Mouse (Mus musculus): Measurements from ENCODE around the gene Mptx1. TPM values are rescaled to one million over a fixed set of nuclear protein-coding genes. Genes with fewer than 3 reads are reported as not detected.
"Not testable (repeated sequence)": the region's sequence is repeated elsewhere in the genome, so short reads cannot be mapped to it uniquely, and the experiment has no call there.

Gene Mptx1
- polyA plus RNA-seq (2015; fragmentation: Nextera tagmentation; extraction: Ambion mirVana), result not detected in 2 replicates

DNA sequence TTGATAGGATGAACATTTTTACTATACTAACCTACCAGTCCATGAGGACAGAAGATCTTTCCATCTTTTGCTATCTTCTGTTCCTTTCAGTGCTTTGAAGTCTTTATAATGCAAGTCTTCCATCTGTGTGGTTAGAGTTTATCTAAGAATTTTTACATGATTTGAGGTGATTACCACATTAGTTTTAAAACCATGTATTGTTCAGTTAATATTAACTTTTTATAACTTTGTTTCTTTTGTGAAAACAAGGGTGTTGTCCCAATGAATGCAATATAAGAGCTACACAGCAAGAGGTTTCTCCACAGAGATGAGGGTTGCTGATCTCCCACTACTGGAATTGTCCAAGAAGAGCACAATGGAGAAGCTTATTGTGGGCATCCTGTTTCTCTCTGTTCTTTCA lies at the start of gene Mptx1:
Gene Mptx1 (plus strand): TSS at position 301 of the 400 bp plus-strand sequence.
- Histone ChIP-seq H3K9ac (no peak within 1 kb of the TSS), H3K4me3 (no peak within 1 kb of the TSS), H3K27ac (no peak within 1 kb of the TSS), H3K4me1 (no peaks in the 10 kb centered on the region), H3K27me3 (no peaks in the 10 kb centered on the region), H3K4me2 (replicated peaks) (no peak within 1 kb of the TSS), H3K9me3 (no peaks in the 10 kb centered on the region), H3K36me3 (no peaks in the 10 kb centered on the region)
- ATAC-seq (ENCODE audit: low FRiP score, low read depth), result no peak

DNA sequence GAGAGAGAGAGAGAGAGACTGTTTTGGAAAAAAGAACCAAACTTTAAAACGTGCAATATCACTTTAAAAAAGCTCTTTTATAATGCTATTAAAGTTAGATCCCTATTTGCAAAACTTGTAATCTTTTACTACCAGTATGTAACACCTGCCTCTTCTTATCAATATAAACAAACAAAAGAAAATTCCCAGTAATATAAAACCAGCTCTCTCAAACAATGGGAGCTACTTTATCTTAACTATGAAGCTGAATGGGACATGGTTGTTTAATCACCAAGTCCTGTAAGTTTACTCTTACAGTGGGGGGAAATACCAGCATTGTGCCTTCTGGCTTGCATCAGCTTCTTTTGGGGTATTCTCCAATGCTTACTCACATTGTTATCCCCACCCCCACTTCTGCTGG lies 27.2 kb upstream of the Mptx1 start:
- no peak for ATAC-seq (ENCODE audit: low FRiP score, low read depth)
- no peaks in the 10 kb centered on the region for H3K36me3 ChIP-seq
- WGBS, result 29% methylated on average over 1 of the region's 1 CpGs
- H3K9ac ChIP-seq, result no peak overlapping the region
- no peaks in the 10 kb centered on the region for H3K4me1 ChIP-seq
- H3K27ac ChIP-seq, result no peak overlapping the region
- H3K4me2 ChIP-seq (replicated peaks), result no peak overlapping the region
- H3K4me3 ChIP-seq, result no peak overlapping the region
- no peaks in the 10 kb centered on the region for H3K27me3 ChIP-seq
- no peaks in the 10 kb centered on the region for H3K9me3 ChIP-seq

DNA sequence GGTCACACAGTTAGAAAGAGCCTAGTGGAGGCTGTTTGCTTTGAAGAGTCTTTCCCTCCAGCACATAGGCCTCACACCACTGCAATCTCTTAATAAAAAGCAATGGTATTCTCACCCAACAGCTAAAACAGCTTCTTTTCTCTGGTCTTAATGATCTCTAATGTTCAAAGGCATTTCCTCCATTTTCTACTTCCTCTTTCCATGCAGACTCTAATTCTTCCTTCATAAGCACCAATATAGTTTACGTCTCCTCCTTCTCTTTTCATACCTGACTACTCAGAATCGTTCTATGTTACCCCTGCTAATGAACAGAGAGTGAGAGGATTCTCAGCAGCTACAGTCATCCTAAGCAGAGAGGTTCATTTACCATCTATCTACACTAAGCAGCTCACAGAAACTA lies 13.0 kb upstream of the Mptx1 start:
- H3K4me1 ChIP-seq, result no peaks in the 10 kb centered on the region
- no peaks in the 10 kb centered on the region for H3K9me3 ChIP-seq
- no peak overlapping the region for H3K4me2 ChIP-seq (replicated peaks)
- no peak overlapping the region for H3K9ac ChIP-seq
- H3K36me3 ChIP-seq, result no peaks in the 10 kb centered on the region
- no peak for ATAC-seq (ENCODE audit: low FRiP score, low read depth)
- no peaks in the 10 kb centered on the region for H3K27me3 ChIP-seq
- 74% methylated on average over 2 of the region's 2 CpGs for WGBS
- H3K4me3 ChIP-seq, result no peak overlapping the region
- no peak overlapping the region for H3K27ac ChIP-seq

DNA sequence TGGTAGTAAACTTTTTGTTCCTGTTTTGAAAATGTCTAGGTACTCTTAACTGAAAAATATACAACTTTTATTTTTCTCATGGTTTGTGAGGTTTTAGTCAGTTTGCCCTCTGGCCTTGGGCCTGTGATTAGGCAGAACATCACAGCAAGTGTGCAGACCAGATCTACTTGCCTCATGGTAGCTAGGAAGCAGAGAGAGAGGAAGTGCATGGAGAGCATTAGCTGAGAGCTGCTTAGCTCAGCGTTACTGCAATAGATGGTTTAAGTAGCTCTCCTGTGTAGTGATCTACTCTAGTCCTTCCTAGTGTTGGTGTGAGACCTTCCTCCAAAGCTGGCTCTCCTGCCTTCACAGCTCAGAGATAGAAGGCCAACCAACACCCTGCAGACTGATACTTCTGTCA lies 23.3 kb downstream of the Mptx1 start:
- not testable (repeated sequence) for H3K4me2 ChIP-seq (replicated peaks); H3K4me1 ChIP-seq; H3K9me3 ChIP-seq; H3K36me3 ChIP-seq; H3K4me3 ChIP-seq; H3K27me3 ChIP-seq; H3K27ac ChIP-seq; H3K9ac ChIP-seq; ATAC-seq (ENCODE audit: low FRiP score, low read depth)
- 78% methylated on average over 1 of the region's 1 CpGs for WGBS

DNA sequence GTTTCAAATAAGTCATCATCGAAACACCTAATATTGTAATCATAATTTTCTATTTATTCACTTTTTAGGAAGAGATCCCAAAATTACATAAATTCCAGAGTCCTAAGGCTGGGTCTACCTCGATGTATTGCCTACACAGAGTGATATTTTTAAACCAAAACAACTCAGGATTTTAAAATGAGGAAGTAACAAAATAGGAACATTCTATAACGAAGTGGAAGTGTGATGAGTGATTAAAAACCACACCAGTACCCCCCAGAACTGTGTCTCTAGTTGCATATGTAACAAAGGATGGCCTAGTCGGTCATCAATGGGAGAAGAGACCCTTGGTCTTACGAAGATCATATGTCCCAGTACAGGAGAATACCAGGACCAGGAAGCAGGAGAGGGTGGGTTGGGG lies 24.3 kb downstream of the Mptx1 start:
- WGBS, result 72% methylated on average over 5 of the region's 5 CpGs
- H3K27me3 ChIP-seq, result no peaks in the 10 kb centered on the region
- no peak for ATAC-seq (ENCODE audit: low FRiP score, low read depth)
- no peak overlapping the region for H3K27ac ChIP-seq
- H3K36me3 ChIP-seq, result no peaks in the 10 kb centered on the region
- H3K4me2 ChIP-seq (replicated peaks), result no peak overlapping the region
- no peaks in the 10 kb centered on the region for H3K4me1 ChIP-seq
- H3K9ac ChIP-seq, result no peak overlapping the region
- no peak overlapping the region for H3K4me3 ChIP-seq
- no peaks in the 10 kb centered on the region for H3K9me3 ChIP-seq

DNA sequence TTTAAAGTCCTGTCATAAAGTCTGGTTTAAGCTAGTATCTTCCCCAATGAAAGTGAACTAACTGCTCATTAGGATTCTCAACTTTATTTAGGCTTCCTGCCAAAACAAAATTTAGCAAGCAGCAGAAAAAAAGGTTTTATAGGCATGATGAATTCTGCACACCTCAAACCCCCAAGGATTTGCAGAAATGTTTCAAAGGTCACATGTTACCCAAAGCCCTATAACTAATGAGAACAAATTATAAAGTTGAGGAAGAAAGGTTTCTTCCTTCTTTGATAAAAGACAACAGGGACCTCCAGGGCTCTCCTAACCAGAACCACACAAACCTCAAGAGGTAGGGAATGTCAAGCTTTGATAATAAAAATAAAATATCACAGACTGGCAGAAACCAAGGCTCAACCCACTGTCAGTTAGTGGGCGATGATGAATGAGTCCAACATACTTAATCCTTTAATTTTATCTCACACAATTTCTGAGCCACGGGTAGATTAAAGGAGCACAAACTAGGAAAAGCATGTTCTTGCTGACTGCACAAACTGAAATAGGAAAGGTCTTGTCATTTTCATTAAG lies 34.6 kb downstream of the Mptx1 start, which contains the start of gene Olfr417:
Gene Olfr417 (plus strand): TSS at position 241 of the 570 bp plus-strand sequence.
- Histone ChIP-seq H3K9me3 (no peaks in the 10 kb centered on the region), H3K4me1 (no peaks in the 10 kb centered on the region), H3K36me3 (no peaks in the 10 kb centered on the region), H3K4me3 (no peak within 1 kb of the TSS), H3K27ac (no peak within 1 kb of the TSS), H3K27me3 (no peaks in the 10 kb centered on the region), H3K4me2 (replicated peaks) (no peak within 1 kb of the TSS), H3K9ac (no peak within 1 kb of the TSS)
- no peak for ATAC-seq (ENCODE audit: low FRiP score, low read depth)
- WGBS, result 63% methylated on average over 2 of the region's 2 CpGs

DNA sequence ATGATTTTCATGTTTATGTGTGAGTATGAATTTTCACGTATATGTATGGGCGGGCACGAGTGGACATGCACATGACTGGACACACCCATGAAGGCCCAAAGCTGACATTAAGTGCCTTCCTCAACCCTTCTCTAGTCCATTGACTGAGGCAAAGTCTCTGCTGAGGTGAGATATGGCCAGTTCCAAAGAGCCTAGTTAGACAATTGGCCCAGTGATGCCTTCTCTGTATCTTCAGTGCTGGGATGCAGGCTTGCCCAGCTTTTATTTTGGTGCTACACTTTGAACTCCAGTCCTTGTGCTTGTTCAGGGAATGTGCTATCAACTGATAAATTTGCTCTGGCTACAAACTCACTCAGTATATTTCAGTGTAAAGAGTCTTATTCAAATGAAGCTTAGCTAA lies 43.5 kb downstream of the Mptx1 start:
- no peak for ATAC-seq (ENCODE audit: low FRiP score, low read depth)
- no peaks in the 10 kb centered on the region for H3K4me1 ChIP-seq
- H3K4me2 ChIP-seq (replicated peaks), result no peak overlapping the region
- no peaks in the 10 kb centered on the region for H3K27me3 ChIP-seq
- 83% methylated on average over 3 of the region's 3 CpGs for WGBS
- no peak overlapping the region for H3K4me3 ChIP-seq
- no peak overlapping the region for H3K9ac ChIP-seq
- no peaks in the 10 kb centered on the region for H3K9me3 ChIP-seq
- no peak overlapping the region for H3K27ac ChIP-seq
- H3K36me3 ChIP-seq, result no peaks in the 10 kb centered on the region

Other genes starting within 250 kb of the Mptx1 start
- not detected in 2 replicates for gene Olfr429, start 246.2 kb upstream of the Mptx1 start, polyA plus RNA-seq (2015; fragmentation: Nextera tagmentation; extraction: Ambion mirVana)
- not detected in 2 replicates for gene Olfr427, start 233.6 kb upstream of the Mptx1 start, polyA plus RNA-seq (2015; fragmentation: Nextera tagmentation; extraction: Ambion mirVana)
- gene Olfr231, start 209.4 kb upstream of the Mptx1 start, polyA plus RNA-seq (2015; fragmentation: Nextera tagmentation; extraction: Ambion mirVana), result not detected in 2 replicates
- not detected in 2 replicates for gene Olfr424, start 199.0 kb upstream of the Mptx1 start, polyA plus RNA-seq (2015; fragmentation: Nextera tagmentation; extraction: Ambion mirVana)
- gene Olfr420, start 174.9 kb upstream of the Mptx1 start, polyA plus RNA-seq (2015; fragmentation: Nextera tagmentation; extraction: Ambion mirVana), result not detected in 2 replicates
- 0.27 and 0.59 TPM in 2 replicates for gene Spta1, start 157.7 kb upstream of the Mptx1 start, polyA plus RNA-seq (2015; fragmentation: Nextera tagmentation; extraction: Ambion mirVana)
- not detected in 2 replicates for gene Olfr419, start 78.5 kb upstream of the Mptx1 start, polyA plus RNA-seq (2015; fragmentation: Nextera tagmentation; extraction: Ambion mirVana)
- not detected in 2 replicates for gene Olfr417, start 34.6 kb downstream of the Mptx1 start, polyA plus RNA-seq (2015; fragmentation: Nextera tagmentation; extraction: Ambion mirVana)
- gene Olfr248, start 60.5 kb downstream of the Mptx1 start, polyA plus RNA-seq (2015; fragmentation: Nextera tagmentation; extraction: Ambion mirVana), result not detected in 2 replicates
- not detected in 2 replicates for gene Olfr414, start 93.5 kb downstream of the Mptx1 start, polyA plus RNA-seq (2015; fragmentation: Nextera tagmentation; extraction: Ambion mirVana)
- not detected in 2 replicates for gene Olfr220, start 111.6 kb downstream of the Mptx1 start, polyA plus RNA-seq (2015; fragmentation: Nextera tagmentation; extraction: Ambion mirVana)
- gene Fmn2, start 171.3 kb downstream of the Mptx1 start, polyA plus RNA-seq (2015; fragmentation: Nextera tagmentation; extraction: Ambion mirVana), result 1.2 and 1.5 TPM in 2 replicates

Measured in limb, embryonic 13.5 days (tissue).